Mouse (Mus musculus) CH12.LX (cell line): ENCODE results near the gene Ghdc. TPM values are rescaled to one million over a fixed set of nuclear protein-coding genes. Genes with fewer than 3 reads are reported as not detected.
"Not testable (repeated sequence)": the region's sequence is repeated elsewhere in the genome, so short reads cannot be mapped to it uniquely, and the experiment has no call there.

ENCODE experiments used
- DNase-seq: peaks from one replicate; pipeline ENCODE4 v3.0.0-alpha.2; 2013; ENCODE audit errors: extremely low read depth
- H3K27ac ChIP-seq: 2 replicates; pipeline ENCODE4 v1.5.1; 2012; ENCODE audit warnings: low read depth, mild to moderate bottlenecking, control low read depth, moderate library complexity; ENCODE audit not compliant: insufficient read depth
- H3K27me3 ChIP-seq: replicated peaks from 2 replicates; pipeline ENCODE3; 2012; ENCODE audit warnings: inconsistent platforms
- H3K36me3 ChIP-seq, 2 experiments: replicated peaks in 1 of 2; 2 replicates each; pipeline versions ENCODE3 to v1.6.1; 2012; ENCODE audit warnings: inconsistent platforms in 1 of 2, low read length in 1 of 2, mild to moderate bottlenecking in 1 of 2, mixed read lengths in 1 of 2, moderate library complexity in 1 of 2; ENCODE audit not compliant: control insufficient read depth in 1 of 2, insufficient read depth in 1 of 2
- H3K4me1 ChIP-seq, 2 experiments: 2 replicates each; pipeline ENCODE4 v1.6.1; 2012; ENCODE audit warnings: inconsistent platforms in 1 of 2, moderate library complexity in 1 of 2; ENCODE audit not compliant: insufficient read depth in 2 of 2, control insufficient read depth in 1 of 2
- H3K4me2 ChIP-seq: 2 replicates; pipeline ENCODE4 v1.6.1; 2012; ENCODE audit warnings: low read depth, mild to moderate bottlenecking, control low read depth; ENCODE audit not compliant: poor library complexity, insufficient read depth, severe bottlenecking
- H3K4me3 ChIP-seq, 3 experiments: fragments of 150-350 bp in 1 of 3; sonication (generic) in 1 of 3; replicated peaks in 1 of 3; 2 replicates each; pipeline versions ENCODE3 to v1.5.1; 2011 to 2012; ENCODE audit warnings: low read depth in 2 of 3, low read length in 2 of 3, mild to moderate bottlenecking in 2 of 3, moderate library complexity in 2 of 3, control low read depth in 1 of 3, improper control_type of control experiment in 1 of 3, inconsistent platforms in 1 of 3, mixed read lengths in 1 of 3; ENCODE audit not compliant: poor library complexity in 1 of 3
- H3K79me2 ChIP-seq: replicated peaks from 2 replicates; pipeline ENCODE4 v1.6.1; 2012; ENCODE audit warnings: mild to moderate bottlenecking, moderate library complexity; ENCODE audit not compliant: control insufficient read depth, poor library complexity, insufficient read depth, severe bottlenecking; ENCODE audit errors: extremely low read depth
- H3K9ac ChIP-seq: 2 replicates; pipeline ENCODE4 v1.6.1; 2012; ENCODE audit warnings: low read depth, mild to moderate bottlenecking, control low read depth, moderate library complexity; ENCODE audit not compliant: insufficient read depth
- H3K9me3 ChIP-seq: replicated peaks from 2 replicates; pipeline ENCODE3; 2012; ENCODE audit warnings: low read length, inconsistent platforms, mixed read lengths
- CHD1 ChIP-seq: IDR thresholded peaks from 2 replicates; pipeline ENCODE4 v1.6.1; 2012; ENCODE audit warnings: low read depth, low read length, improper control_type of control experiment, inconsistent platforms
- CTCF ChIP-seq, 2 experiments: IDR thresholded peaks in 1 of 2; conservative IDR thresholded peaks in 1 of 2; 2 replicates each; pipeline ENCODE4 v1.5.1; 2011 to 2012; ENCODE audit warnings: low read depth in 2 of 2, low read length in 2 of 2, improper control_type of control experiment in 1 of 2, inconsistent platforms in 1 of 2, mild to moderate bottlenecking in 1 of 2, moderate library complexity in 1 of 2
- E2F4 ChIP-seq: IDR thresholded peaks from 2 replicates; pipeline ENCODE4 v1.6.1; 2011; ENCODE audit warnings: low read depth, low read length, improper control_type of control experiment; ENCODE audit not compliant: insufficient replicate concordance
- ELF1 ChIP-seq: IDR thresholded peaks from 2 replicates; pipeline ENCODE4 v1.6.1; 2014; ENCODE audit warnings: low read depth, mild to moderate bottlenecking, inconsistent platforms, low read length, improper control_type of control experiment
- EP300 ChIP-seq: IDR thresholded peaks from 2 replicates; pipeline ENCODE4 v1.6.1; 2011; ENCODE audit warnings: low read length, improper control_type of control experiment
- ETS1 ChIP-seq: conservative IDR thresholded peaks from 2 replicates; pipeline ENCODE4 v1.6.1; 2012; ENCODE audit warnings: low read depth, mild to moderate bottlenecking, inconsistent platforms, low read length, improper control_type of control experiment, moderate library complexity
- HCFC1 ChIP-seq: IDR thresholded peaks from 2 replicates; pipeline ENCODE4 v1.6.1; 2012; ENCODE audit warnings: low read depth, mild to moderate bottlenecking, inconsistent platforms, low read length, improper control_type of control experiment
- IRF4 ChIP-seq: IDR thresholded peaks from 2 replicates; pipeline ENCODE4 v1.6.1; 2014; ENCODE audit warnings: low read depth, mild to moderate bottlenecking, inconsistent platforms, low read length, improper control_type of control experiment
- JUN ChIP-seq: IDR thresholded peaks from 2 replicates; pipeline ENCODE4 v1.6.1; 2011; ENCODE audit warnings: low read depth, mild to moderate bottlenecking, low read length, improper control_type of control experiment, moderate library complexity; ENCODE audit not compliant: insufficient read depth
- KAT2A ChIP-seq: IDR thresholded peaks from 2 replicates; pipeline ENCODE4 v1.6.1; 2012; ENCODE audit warnings: low read length, improper control_type of control experiment, inconsistent platforms; ENCODE audit not compliant: insufficient replicate concordance
- MAFK ChIP-seq: IDR thresholded peaks from 2 replicates; pipeline ENCODE4 v1.6.1; 2011; ENCODE audit warnings: low read length, improper control_type of control experiment; ENCODE audit not compliant: insufficient replicate concordance
- MEF2A ChIP-seq: IDR thresholded peaks from 2 replicates; pipeline ENCODE4 v1.6.1; 2014; ENCODE audit warnings: low read depth, mild to moderate bottlenecking, inconsistent platforms, low read length, improper control_type of control experiment, borderline replicate concordance
- NRF1 ChIP-seq: IDR thresholded peaks from 2 replicates; pipeline ENCODE4 v1.6.1; 2014; ENCODE audit warnings: low read depth, mild to moderate bottlenecking, inconsistent platforms, low read length, improper control_type of control experiment, moderate library complexity
- PAX5 ChIP-seq: IDR thresholded peaks from 2 replicates; pipeline ENCODE4 v1.6.1; 2012; ENCODE audit warnings: low read length, inconsistent platforms, mixed read lengths
- POLR2A ChIP-seq: IDR thresholded peaks from 2 replicates; pipeline ENCODE4 v1.6.1; 2011; ENCODE audit warnings: low read depth, mild to moderate bottlenecking, improper control_type of control experiment, low read length
- RAD21 ChIP-seq: IDR thresholded peaks from 2 replicates; pipeline ENCODE4 v1.6.1; 2011; ENCODE audit warnings: low read depth, mild to moderate bottlenecking, low read length, improper control_type of control experiment, moderate library complexity
- RCOR1 ChIP-seq: conservative IDR thresholded peaks from 2 replicates; pipeline ENCODE4 v1.6.1; 2012; ENCODE audit warnings: low read depth, mild to moderate bottlenecking, inconsistent platforms, low read length, improper control_type of control experiment
- TCF12 ChIP-seq: IDR thresholded peaks from 2 replicates; pipeline ENCODE4 v1.6.1; 2014; ENCODE audit warnings: low read depth, mild to moderate bottlenecking, inconsistent platforms, low read length, improper control_type of control experiment
- USF2 ChIP-seq: conservative IDR thresholded peaks from 2 replicates; pipeline ENCODE4 v1.6.1; 2011; ENCODE audit warnings: low read depth, low read length, improper control_type of control experiment
- ZKSCAN1 ChIP-seq: IDR thresholded peaks from 2 replicates; pipeline ENCODE4 v1.6.1; 2012; ENCODE audit warnings: low read depth, inconsistent platforms, low read length, improper control_type of control experiment, borderline replicate concordance
- dilution Hi-C: fragments of 300-500 bp; cut with MboI; formaldehyde crosslinking; loops from 2 replicates; pipeline ENCODE4 v1.14.3; 2020; ENCODE audit warnings: low sequenced_read_pairs; ENCODE audit not compliant: extremely low pct_unique_long_range_greater_than_20kb, extremely low pct_ligation_motif_present
- in situ Hi-C: fragments of 300-500 bp; cut with MboI; formaldehyde crosslinking; loops from 3 replicates; pipeline ENCODE4 v1.14.3; 2019; ENCODE audit warnings: low sequenced_read_pairs, low pct_ligation_motif_present, low pct_unique_long_range_greater_than_20kb, mixed read lengths
- polyA plus RNA-seq: library from polyadenylated mRNA; unstranded; fragments of >175 nt; gene quantifications from 2 replicates; pipeline ENCODE4 v1.2.1, GENCODE M21; 2012; ENCODE audit warnings: low read depth; ENCODE audit not compliant: insufficient read length
- total RNA-seq, 2 experiments: library from RNA; depleted of rRNA; stranded (reverse); fragments of 300-350 nt in 1 of 2; fragments of >200 nt in 1 of 2; gene quantifications; 2 replicates each; pipeline ENCODE4 v1.2.3; 2012 to 2014

Gene Ghdc
- total and polyA plus RNA-seq, 3 experiments: 10.9 to 17.9 (median 16.6) TPM

DNA sequence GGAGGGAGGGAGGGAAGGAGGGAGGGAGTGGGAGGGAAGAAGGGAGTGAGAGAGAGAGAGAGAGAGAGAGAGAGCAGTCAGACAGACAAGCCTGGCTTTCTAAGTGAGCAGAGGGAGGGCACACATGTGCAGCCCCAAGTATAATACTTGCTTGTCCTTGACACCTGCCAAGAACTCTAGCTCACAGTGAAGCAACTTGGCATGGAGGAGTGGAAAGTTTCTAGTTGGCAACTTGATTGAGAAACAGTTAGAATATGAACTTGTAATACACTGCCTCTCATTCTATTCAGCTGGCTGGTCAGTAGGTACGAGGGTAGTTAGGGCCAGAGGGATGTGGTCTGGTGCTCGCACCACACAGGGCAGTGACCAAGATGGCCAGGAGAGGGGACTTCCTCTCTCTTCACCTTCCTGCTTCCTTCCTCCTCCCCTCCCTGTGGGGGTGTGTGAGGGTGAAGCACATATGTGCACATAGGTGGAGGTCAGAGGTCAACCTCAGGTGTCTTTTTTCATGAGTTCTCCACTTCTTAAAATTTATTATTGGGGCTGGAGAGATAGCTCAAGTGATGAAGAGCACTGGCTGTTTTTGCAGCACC, 20.8 kb upstream of the Ghdc start:
- DNase-seq: no peak
- in situ Hi-C loops (no loop called here), dilution Hi-C loops (no loop called here)
- Histone ChIP-seq H3K27me3 (no peaks in the 10 kb centered on the region), H3K79me2 (no peaks in the 10 kb centered on the region), H3K4me1 (peaks cover 0 to 5% of the 10 kb centered on the region in 2 experiments; a peak in 1 of 4 replicates), H3K27ac (no peak overlapping the region), H3K36me3 (peaks cover 29 to 74% of the 10 kb centered on the region in 2 experiments), H3K4me3 (no peak overlapping the region), H3K4me2 (no peak overlapping the region), H3K9me3 (no peaks in the 10 kb centered on the region), H3K9ac (no peak overlapping the region)
- no peak for TF ChIP-seq TCF12
- no peak for TF ChIP-seq MAFK
- no peak for TF ChIP-seq ZKSCAN1
- no peak for TF ChIP-seq CTCF (conservative IDR thresholded peaks at IDR 0.05 in 1 of 2, IDR thresholded peaks at IDR 0.05 in 1 of 2; ENCODE audit: low read depth in 2 of 2, low read length in 2 of 2)
- TF ChIP-seq KAT2A: no peak
- TF ChIP-seq NRF1: no peak
- no peak for TF ChIP-seq RAD21
- TF ChIP-seq RCOR1: no peak
- no peak for TF ChIP-seq USF2
- no peak for TF ChIP-seq PAX5
- TF ChIP-seq ELF1: no peak
- no peak for TF ChIP-seq E2F4
- no peak for TF ChIP-seq ETS1
- no peak for TF ChIP-seq HCFC1
- TF ChIP-seq EP300: no peak
- no peak for TF ChIP-seq MEF2A
- no peak for TF ChIP-seq CHD1
- TF ChIP-seq POLR2A: no peak
- TF ChIP-seq JUN: no peak
- TF ChIP-seq IRF4: no peak

DNA sequence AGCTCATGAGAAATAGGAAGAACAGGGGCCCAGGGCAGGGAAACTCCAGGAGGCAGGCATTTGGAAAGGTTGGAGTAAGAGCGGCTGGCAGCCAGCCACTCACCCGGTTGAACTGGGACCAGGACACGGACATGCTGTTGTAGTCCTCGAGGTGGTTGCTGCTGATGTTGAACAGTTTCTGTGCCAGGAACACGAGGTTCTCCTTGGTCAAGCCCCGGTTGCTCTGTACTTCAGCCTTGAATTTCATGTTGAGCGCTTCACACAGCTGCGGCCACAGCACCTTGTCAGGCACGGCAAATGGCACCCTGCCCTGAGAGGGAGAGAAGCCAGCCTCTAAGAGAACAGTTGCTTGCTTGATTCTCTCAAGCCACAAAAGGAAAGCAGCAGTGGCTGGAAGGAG, 19.9 kb upstream of the Ghdc start:
- dilution Hi-C loops, H3K4me3 ChIP-seq, H3K27ac ChIP-seq, H3K79me2 ChIP-seq, in situ Hi-C loops, H3K27me3 ChIP-seq, DNase-seq, H3K9ac ChIP-seq, H3K9me3 ChIP-seq, H3K4me1 ChIP-seq, H3K4me2 ChIP-seq: not testable (repeated sequence)
- peaks cover 24 to 72% of the 10 kb centered on the region in 2 experiments for H3K36me3 ChIP-seq
